Comparison of ENCODE assay signal across 13 mouse cellular contexts in genomic region chr12:76478309-76479023, GRCm38 (mm10). TPM values are rescaled to one million over a fixed set of nuclear protein-coding genes. Genes with fewer than 3 reads are reported as not detected.
DNase-seq lines count a peak whose midpoint lies in the region; ATAC-seq and TF ChIP-seq lines count a peak whose summit lies in the region.
"Had no signal": no experiment of that assay in that cellular context is flagged by ENCODE, and none has a peak within 500 bp of the region (broad histone marks: within the 10 kb centered on the region; RNA-seq: fewer than 3 reads in every experiment).

No protein-coding gene starts in this region.

- H3K9me3 ChIP-seq in kidney, embryonic 15.5 days (replicated peaks), result no peaks in the 10 kb centered on the region
- no peaks in the 10 kb centered on the region for H3K9me3 ChIP-seq in embryonic facial prominence, embryonic 15.5 days (replicated peaks)
- H3K9me3 ChIP-seq in intestine, embryonic 16.5 days (ENCODE audit: control insufficient read depth, low read length), result peaks cover 3% of the 10 kb centered on the region; the same call in 1 of the 2 replicates
- H3K9me3 ChIP-seq: hindbrain, embryonic 13.5 days had no signal

- no peaks in the 10 kb centered on the region for H3K36me3 ChIP-seq in kidney, embryonic 15.5 days
- no peaks in the 10 kb centered on the region for H3K36me3 ChIP-seq in embryonic facial prominence, embryonic 15.5 days
- no peaks in the 10 kb centered on the region for H3K36me3 ChIP-seq in intestine, embryonic 16.5 days (ENCODE audit: control insufficient read depth, insufficient read depth, low read length)
- H3K36me3 ChIP-seq: hindbrain, embryonic 13.5 days had no signal

- no peak for TF ChIP-seq CTCF in cerebellum, adult 2 months (IDR thresholded peaks at IDR 0.05; ENCODE audit: borderline replicate concordance, insufficient read depth, low read depth, low read length)

- peak overlapping the region; percentile 29 for H3K4me2 ChIP-seq in kidney, embryonic 15.5 days
- peak overlapping the region; percentile 6; the same call in 1 of the 2 replicates for H3K4me2 ChIP-seq in embryonic facial prominence, embryonic 15.5 days (replicated peaks)
- H3K4me2 ChIP-seq in intestine, embryonic 16.5 days (ENCODE audit: low read depth, low read length), result 0 out of 2 replicates have a peak overlapping the region, but pooled peaks have one; percentile 0
- H3K4me2 ChIP-seq: hindbrain, embryonic 13.5 days had no signal

- peaks cover 15% of the 10 kb centered on the region; the same call in 1 of the 2 replicates for H3K4me1 ChIP-seq in kidney, embryonic 15.5 days
- H3K4me1 ChIP-seq in embryonic facial prominence, embryonic 15.5 days, result peaks cover 18% of the 10 kb centered on the region
- H3K4me1 ChIP-seq in intestine, embryonic 16.5 days (ENCODE audit: control insufficient read depth, insufficient read depth, low read length), result peaks cover 19% of the 10 kb centered on the region
- H3K4me1 ChIP-seq in cerebellum, adult 2 months (ENCODE audit: control insufficient read depth, insufficient read depth, low read length), result no peaks in the 10 kb centered on the region

- no peaks in the 10 kb centered on the region for H3K27me3 ChIP-seq in kidney, embryonic 15.5 days
- no peaks in the 10 kb centered on the region for H3K27me3 ChIP-seq in embryonic facial prominence, embryonic 15.5 days
- H3K27me3 ChIP-seq in intestine, embryonic 16.5 days (replicated peaks; ENCODE audit: control insufficient read depth, insufficient read depth, low read length), result no peaks in the 10 kb centered on the region
- no peaks in the 10 kb centered on the region for H3K27me3 ChIP-seq in cerebellum, adult 2 months (ENCODE audit: control insufficient read depth, insufficient read depth, low read length)
- H3K27me3 ChIP-seq: CH12.LX; hindbrain, embryonic 13.5 days had no signal

- TF ChIP-seq POLR2A in cerebellum, adult 2 months (IDR thresholded peaks at IDR 0.05; ENCODE audit: borderline replicate concordance, insufficient read depth, low read length), result no peak

- no peak for DNase-seq in kidney, postnatal 10 days
- peak; percentile 44 for DNase-seq in NIH3T3 (ENCODE audit: low read depth)
- no peak for DNase-seq in B cell, adult 2 months
- DNase-seq in frontal cortex, postnatal 14 days (ENCODE audit: low spot score in 2 of 2), result no peak
- DNase-seq in cerebellum, adult 2 months, result no peak
- DNase-seq: adrenal gland, postnatal 25 days; cerebellum, adult 8-10 months; left cerebral cortex, postnatal 4 days had no signal

- no peak overlapping the region for H3K4me3 ChIP-seq in kidney, embryonic 15.5 days (replicated peaks)
- no peak overlapping the region for H3K4me3 ChIP-seq in embryonic facial prominence, embryonic 15.5 days (replicated peaks)
- no peak overlapping the region for H3K4me3 ChIP-seq in intestine, embryonic 16.5 days (ENCODE audit: low read length)
- no peak overlapping the region for H3K4me3 ChIP-seq in cerebellum, adult 2 months (replicated peaks; ENCODE audit: insufficient read depth, low read depth, low read length)
- H3K4me3 ChIP-seq: hindbrain, embryonic 13.5 days had no signal

- no peak overlapping the region for H3K9ac ChIP-seq in kidney, embryonic 15.5 days
- no peak overlapping the region for H3K9ac ChIP-seq in embryonic facial prominence, embryonic 15.5 days
- no peak overlapping the region for H3K9ac ChIP-seq in intestine, embryonic 16.5 days (ENCODE audit: low read depth, low read length)
- H3K9ac ChIP-seq: hindbrain, embryonic 13.5 days had no signal

- no peak overlapping the region for H3K27ac ChIP-seq in kidney, embryonic 15.5 days
- H3K27ac ChIP-seq in embryonic facial prominence, embryonic 15.5 days (replicated peaks), result peak overlapping the region; percentile 48; the same call in 1 of the 2 replicates
- H3K27ac ChIP-seq in intestine, embryonic 16.5 days (ENCODE audit: low read length), result peak overlapping the region; percentile 33; the same call in 1 of the 2 replicates
- H3K27ac ChIP-seq in cerebellum, adult 2 months (ENCODE audit: insufficient read depth, low read length), result no peak overlapping the region
- H3K27ac ChIP-seq: hindbrain, embryonic 13.5 days had no signal

- 22% methylated on average over 14 of the region's 14 CpGs for WGBS in kidney, embryonic 15.5 days
- WGBS in embryonic facial prominence, embryonic 15.5 days, result 17% methylated on average over 14 of the region's 14 CpGs
- WGBS in intestine, embryonic 16.5 days, result 29% methylated on average over 13 of the region's 14 CpGs
- WGBS in cerebellum, adult 2 months, result 45% methylated on average over 14 of the region's 14 CpGs

- ATAC-seq in kidney, embryonic 15.5 days (replicated peaks; ENCODE audit: low FRiP score), result no peak
- no peak for ATAC-seq in embryonic facial prominence, embryonic 15.5 days (ENCODE audit: insufficient number of reproducible peaks, low FRiP score, low TSS enrichment, low read depth)
- ATAC-seq in intestine, embryonic 16.5 days, result no peak

RNA-seq across cellular contexts. Expression of gene Plekhg3, which starts 52.2 kb away (rescaled TPM):
- polyA plus RNA-seq in kidney, embryonic 15.5 days (2015; fragmentation: Nextera tagmentation; extraction: Ambion mirVana), result 18.2 and 18.8 TPM in 2 replicates
- 7.7 and 8.9 TPM in 2 replicates for polyA plus RNA-seq in embryonic facial prominence, embryonic 15.5 days (2015; fragmentation: Nextera tagmentation; extraction: Ambion mirVana)
- polyA plus RNA-seq in intestine, embryonic 16.5 days (2015; fragmentation: Nextera tagmentation; extraction: Ambion mirVana), result 8.8 and 9.3 TPM in 2 replicates
- polyA plus RNA-seq in cerebellum, adult 2 months (2012; rRNA removed), result 30.1 and 34.4 TPM in 2 replicates

Comparison
In these comparisons a context has a peak if more than half of its experiments do, and no peak if none do; other contexts are left out.
1. H3K27ac ChIP-seq: peak in embryonic facial prominence, embryonic 15.5 days (single experiment) and intestine, embryonic 16.5 days (single experiment); none in kidney, embryonic 15.5 days (single experiment) and cerebellum, adult 2 months (single experiment).
2. Peak in every context shown above with its lines, with median percentiles within 50 percentile points of each other: H3K4me2 ChIP-seq.